Mouse (Mus musculus): ENCODE measurements around the gene Uqcc3.
A peak's percentile ranks its signal among the peaks of the same experiment; 100 is the strongest.
"Not testable (repeated sequence)": the region's sequence is repeated elsewhere in the genome, so short reads cannot be mapped to it uniquely, and the experiment has no call there.

Gene Uqcc3

DNA sequence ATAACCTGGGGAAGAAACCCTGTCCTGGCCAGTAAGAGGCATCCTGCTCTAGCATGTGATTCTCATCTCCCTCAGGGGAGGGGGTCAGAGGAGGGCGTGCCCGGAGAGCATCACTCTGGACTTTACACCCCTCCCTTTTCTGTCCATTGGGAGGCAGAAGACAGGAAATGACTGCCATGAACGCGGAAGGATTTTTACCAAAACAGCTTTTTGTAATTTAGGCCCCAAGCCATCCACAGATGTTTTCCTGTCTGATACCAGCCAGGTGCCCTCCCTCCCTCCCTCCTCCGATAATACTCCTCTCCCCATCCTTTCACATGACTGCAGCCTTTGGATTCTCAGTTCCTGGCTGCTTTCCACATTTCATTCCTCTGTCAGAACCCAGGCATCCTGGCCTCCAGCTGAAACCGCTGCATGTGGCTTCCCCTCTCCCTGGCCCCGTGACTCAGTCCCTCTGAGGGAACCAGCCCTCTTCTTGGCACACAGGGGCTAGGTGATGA is 30.3 kb downstream of the Uqcc3 start, which contains the start of gene Lrrn4cl:
TSS of gene Lrrn4cl (plus strand) at position 367 of the 500 bp plus-strand sequence.
- DNase-seq (ENCODE audit: low spot score in 2 of 2): no peak

DNA sequence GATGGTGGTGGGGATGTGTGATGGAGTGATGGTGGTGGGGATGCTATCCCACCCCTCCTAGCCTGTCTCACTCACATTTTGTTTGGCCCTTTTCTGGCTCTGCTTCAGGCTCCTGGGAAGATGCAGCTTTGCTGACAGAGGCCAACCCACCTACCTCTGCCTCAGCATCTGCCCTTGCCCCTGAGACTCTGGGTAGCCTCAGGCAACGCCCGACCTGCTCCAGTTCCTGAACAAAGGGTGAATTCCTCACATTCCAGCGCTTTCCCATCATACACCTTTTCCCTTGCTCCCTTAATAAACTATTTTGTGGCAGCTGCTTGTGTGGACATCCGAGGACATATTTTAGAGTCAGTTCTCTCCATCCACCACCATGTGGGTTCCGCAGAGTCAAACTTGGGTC is 32.4 kb downstream of the Uqcc3 start:
- DNase-seq (ENCODE audit: low spot score in 2 of 2): no peak

DNA sequence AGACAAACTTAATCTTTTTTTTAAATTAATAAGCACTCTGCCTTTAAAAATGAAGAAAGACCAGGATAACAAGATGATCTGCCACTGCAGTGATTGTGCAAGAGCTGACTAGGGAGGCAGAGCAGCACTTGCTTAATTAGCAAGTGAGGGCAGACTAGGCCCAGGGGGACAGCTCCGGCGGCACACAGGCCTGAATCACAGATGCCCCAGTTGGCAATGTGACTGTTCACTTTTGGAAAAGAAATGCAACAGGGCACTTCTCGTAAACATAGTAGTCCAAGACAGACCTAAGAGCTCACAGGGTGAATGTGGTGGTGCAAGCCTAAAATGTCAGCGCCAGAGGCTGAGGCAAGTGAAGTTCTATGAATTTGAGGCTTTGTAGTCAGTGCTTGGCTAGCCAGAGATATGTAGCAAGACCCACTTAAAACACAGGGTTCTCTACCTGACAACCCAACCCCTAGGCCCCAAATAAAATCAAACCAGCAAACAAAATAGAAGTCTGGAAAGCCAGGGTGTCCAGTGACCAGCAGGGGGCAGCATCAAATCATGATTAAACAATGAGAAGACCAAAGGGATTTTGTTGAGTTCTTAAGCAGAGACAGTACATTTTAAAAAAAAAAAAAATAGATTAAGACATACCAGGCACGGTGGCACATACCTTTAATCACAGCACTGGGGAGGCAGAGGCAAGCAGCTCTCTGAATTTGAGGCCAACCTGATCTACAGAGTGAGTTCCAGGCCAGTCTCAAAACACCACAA is 36.2 kb downstream of the Uqcc3 start:
- peak; percentile 63 to 79 for DNase-seq (ENCODE audit: low spot score in 2 of 2)

DNA sequence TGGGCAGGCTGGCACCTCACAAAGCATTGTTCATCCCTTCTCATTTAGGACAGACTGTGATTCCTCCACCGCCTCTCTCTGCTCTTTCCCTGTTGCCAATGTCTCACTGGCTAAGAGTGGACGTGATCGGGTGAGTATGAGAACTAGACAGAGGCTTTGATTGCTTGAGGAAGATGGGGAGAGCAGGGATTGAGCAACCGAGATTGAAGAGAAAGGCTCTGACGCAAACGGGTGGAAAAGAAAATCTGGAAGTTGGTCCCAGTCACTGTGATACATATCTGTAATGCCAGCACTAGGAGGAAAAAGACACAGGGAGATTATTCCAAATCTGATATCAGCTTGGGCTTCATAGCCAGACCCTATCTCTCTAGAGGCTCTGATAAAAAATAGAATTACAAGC is 37.8 kb downstream of the Uqcc3 start:
- no peak for DNase-seq (ENCODE audit: low spot score in 2 of 2)

DNA sequence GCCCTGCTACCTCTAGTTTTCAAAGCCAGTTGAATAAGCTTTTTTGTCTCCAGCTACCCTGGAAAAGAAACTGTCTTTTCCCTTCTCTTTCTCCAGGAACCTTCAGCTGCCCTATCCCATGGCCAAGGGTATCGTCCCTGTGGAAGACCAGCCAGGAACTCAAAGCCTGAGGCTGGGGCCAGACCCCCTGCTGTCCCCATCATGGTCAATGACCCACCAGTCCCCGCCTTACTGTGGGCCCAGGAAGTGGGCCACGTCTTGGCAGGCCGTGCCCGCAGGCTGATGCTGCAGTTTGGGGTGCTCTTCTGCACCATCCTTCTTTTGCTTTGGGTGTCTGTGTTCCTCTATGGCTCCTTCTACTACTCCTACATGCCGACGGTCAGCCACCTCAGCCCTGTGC is 39.7 kb downstream of the Uqcc3 start:
- DNase-seq (ENCODE audit: low spot score in 2 of 2): no peak

DNA sequence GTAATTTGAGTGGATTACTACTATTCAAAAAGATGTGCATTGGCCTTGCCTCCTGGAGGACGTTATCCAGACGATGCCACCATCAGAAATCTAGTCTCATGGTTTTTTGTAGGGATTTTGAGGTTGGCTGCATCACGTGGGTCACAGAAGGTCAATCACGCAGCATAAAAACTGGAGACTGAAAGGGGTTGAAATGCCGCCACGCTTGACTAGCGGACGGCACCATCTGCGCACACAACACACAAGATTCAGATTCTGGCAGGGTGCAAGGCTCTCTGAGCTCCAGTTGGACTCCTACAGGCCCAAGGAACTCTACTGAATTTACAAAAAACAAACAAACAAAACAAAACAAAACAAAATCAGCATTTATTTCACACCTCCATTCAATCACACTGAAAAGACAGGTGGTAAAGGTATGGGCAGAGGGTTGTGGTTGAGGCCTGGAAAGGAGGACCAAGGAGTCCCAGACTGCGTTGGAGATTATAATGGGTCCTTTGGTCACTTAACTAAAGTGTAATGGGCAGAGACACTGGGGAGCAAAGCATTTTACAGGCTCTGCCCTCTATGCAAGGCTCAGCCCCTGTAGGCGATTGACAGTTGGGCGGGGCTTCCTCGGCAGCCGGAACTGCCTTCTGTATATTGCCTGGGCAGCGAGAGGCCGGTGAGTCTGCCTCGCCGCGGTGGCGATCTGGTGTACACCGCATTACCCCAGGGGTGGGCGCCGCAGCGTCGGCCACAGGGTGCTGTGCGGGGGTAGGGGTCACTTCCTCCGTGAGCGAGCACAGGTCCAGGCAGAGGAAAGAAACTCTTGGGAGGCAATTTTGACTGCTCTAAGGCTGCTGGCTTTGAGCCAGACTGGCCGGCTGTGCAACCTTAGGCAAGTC is 40.6 kb downstream of the Uqcc3 start:
- peak; percentile 79 to 83 for DNase-seq (ENCODE audit: low spot score in 2 of 2)

DNA sequence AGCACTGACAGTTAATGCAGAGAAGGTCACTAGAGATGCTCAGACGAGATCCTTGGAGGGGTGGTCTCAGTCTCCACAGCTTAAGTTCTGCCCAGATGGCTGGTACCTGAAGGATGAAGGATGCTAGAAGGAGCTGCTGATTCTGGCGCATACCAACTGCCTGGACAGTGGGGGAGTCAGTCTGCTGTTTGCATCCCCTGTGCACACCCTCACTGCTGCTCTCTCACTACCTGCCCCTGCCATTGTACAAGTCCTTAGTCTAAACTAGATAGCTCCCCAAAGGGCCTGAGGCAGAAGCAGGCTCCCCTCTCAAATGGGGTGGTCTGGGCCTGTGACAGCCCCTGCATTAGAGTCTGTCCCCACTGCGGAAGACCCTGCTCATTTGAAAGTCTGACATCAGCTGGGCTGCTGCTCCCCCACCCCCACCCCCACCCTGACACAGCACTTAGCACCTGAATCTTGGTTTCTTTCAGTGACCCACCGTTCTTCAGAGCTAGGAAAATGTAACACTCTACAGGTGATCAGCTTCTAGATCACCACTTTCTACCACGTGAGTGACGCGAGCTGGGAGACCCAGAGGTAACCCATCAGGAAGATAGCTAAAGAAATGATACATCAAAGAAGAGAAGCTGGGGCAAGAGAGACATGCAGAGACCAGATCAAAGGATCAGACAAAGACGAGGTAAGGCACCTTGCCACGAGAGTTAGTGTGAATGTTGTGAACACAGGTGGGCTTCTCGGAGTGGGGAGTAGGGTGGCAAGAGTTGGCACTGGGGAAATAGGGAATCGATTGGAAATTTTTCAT is 41.4 kb downstream of the Uqcc3 start, which contains the start of gene Gng3:
TSS of gene Gng3 (minus strand) at position 92 of the 805 bp plus-strand sequence.
- DNase-seq (ENCODE audit: low spot score in 2 of 2): no peak

DNA sequence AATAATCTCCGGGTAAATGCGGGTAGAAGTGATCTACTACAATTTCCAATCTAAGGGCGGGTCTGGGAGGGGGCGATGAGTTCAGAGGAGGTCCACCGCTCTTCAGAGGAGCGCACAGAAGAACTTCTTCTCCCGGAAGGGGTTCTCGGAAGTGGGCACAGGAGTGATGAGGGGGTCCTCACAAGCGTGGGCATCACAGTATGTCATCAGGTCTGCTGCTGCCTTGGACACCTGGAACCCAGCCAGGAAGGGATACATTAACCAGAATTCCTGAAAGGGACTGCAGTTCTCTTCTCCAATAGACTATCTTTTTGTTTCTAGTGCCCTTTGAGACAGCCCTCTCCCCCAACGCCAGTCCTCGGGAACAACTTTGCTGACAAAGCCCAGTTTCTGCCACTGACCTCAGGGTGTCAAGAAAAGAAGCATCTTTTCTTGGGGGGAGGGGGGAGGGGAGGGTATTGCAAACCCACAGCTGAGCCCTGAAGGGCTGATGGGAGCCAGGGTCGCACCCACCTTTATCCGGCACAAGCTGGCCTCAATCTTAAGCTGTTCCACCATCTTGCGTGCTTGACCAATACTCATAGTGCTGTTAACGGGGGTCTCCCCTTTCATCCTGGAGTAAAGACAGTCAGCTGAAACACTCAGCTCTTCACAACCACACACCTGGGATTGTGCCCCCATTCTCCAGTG is 42.5 kb downstream of the Uqcc3 start:
- DNase-seq (ENCODE audit: low spot score in 2 of 2): peak in 1 of 2 experiments; percentile 17

DNA sequence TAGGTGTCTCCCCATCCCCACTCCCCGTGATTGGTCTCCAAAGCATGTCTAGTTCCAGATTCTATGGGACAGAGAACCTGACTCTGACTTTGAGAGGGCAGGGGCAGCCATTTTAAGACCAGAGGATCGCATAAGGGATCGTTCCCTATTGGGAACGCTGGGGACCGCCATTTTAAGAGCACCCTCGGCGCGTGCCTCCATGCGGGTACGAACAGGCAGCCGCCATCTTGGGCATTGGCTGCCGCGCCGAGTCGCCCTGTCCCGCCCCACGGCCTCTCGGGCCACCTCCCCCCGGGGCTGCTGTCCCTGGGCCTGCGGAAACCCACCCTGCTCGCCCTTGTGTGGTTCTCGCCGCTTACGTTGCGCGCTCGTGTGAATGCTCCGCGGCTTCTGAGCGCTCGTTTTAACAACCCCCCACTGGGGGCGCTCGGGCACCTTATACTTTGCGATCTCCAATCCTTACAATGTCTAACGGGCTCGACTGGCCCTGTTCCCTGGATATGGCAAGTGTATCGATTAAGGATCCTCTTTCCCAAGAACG is 43.4 kb downstream of the Uqcc3 start, which contains the start of gene Bscl2:
TSS of gene Bscl2 (plus strand) at position 217 of the 541 bp plus-strand sequence.
- peak; percentile 75 to 79 for DNase-seq (ENCODE audit: low spot score in 2 of 2)

DNA sequence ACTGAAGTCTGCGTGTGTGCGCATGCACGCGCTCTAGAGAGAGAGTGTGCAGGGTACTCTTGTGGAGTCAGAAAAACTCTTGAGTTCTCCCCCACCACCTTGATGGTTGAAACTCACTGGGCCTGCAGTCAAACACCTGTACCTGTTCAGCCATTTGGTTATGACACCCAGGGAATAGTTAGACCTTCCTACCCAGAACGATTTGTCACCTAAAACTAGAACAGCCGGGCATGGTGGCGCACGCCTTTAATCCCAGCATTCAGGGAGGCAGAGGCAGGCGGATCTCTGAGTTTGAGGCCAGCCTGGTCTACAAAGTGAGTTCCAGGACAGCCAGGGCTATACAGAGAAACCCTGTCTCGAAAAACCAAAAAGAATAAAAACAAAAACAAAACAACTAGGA is 44.4 kb downstream of the Uqcc3 start:
- DNase-seq (ENCODE audit: low spot score in 2 of 2): not testable (repeated sequence)

DNA sequence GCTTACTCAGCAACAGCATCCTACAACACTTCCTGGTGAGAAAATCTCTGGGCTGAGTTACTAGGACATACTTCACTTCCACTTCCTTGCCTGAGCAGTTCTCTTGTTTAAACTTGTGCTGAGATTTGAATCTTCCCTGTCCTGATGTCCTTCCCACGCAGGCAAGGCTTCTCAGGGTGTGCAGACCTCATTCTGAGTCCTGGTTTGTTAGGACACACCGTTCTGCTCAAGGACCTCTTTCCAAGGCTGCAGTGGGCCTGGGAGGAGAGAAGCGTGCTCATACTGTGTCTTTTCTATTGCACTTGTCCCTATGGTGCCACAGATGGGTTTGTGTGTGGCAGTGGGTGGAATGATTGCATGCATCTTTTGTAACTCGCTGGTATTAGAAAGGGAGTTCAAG is 47.8 kb downstream of the Uqcc3 start:
- DNase-seq (ENCODE audit: low spot score in 2 of 2): no peak

DNA sequence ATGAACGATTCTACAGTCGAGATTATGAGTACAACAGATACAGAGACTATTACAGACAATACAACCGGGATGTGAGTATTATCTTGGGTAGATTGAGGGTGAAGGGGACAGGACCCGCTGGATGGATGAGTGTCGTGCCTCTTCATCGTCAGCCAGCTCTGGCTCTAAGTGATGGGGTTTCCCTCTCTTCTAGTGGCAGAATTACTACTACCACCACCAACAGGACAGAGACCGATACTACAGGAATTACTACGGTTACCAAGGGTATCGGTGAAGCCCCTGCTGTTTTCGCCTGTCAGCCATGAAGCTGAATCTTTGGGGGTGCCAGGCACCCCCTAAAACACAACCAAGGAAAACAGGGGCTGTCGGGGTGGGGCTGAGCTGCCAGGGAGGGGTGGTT is 49.5 kb downstream of the Uqcc3 start:
- DNase-seq (ENCODE audit: low spot score in 2 of 2): no peak

DNA sequence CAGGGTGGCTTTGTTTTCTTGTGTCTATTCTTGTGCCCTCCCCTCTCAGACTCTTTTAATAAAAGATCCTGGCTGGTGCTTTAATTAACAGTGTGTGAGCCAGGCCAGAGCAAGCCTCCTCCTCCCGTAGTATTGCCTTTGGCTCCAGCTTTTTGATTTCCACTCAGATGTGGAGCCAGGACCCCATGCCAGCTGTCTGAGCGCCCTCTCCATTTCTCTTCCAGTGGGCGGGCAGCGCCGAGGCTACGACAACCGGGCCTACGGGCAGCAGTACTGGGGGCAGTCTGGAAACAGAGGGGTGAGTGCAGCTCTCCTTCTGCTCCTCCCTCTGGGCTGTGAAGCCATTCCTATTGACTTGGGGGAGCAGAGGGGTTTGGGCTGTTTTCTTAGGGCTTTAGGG is 50.1 kb downstream of the Uqcc3 start:
- no peak for DNase-seq (ENCODE audit: low spot score in 2 of 2)

Data from spleen, postnatal 36 days (tissue).